Mouse (Mus musculus): Measurements from ENCODE around the gene 4930432M17Rik. TPM values are rescaled to one million over a fixed set of nuclear protein-coding genes. Genes with fewer than 3 reads are reported as not detected.

Gene 4930432M17Rik
- total and polyA plus RNA-seq, 3 experiments = not detected

DNA sequence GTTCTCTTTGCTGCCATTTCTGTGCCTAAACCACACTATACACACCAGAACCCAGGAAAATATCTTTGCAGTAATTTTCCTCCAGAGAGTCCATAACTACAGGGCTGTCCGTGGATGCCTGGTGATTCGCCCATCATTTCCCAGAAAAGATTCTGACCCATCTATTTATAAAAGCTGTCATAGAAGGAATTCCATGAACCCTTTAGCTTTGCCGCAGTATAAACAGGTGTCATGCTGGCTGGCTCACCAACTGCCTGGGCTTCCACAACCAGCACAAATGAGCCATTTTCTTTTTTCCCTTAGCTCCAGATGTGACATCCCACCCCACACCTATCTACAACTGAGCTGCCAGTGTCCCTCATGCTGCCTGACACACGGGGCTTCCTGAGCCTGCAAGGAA is 14.0 kb downstream of the 4930432M17Rik start:
- Histone ChIP-seq H3K9me3 (replicated peaks; ENCODE audit: low read length) (no peaks in the 10 kb centered on the region), H3K9ac (ENCODE audit: insufficient read depth, low read depth) (no peak overlapping the region), H3K4me1 (ENCODE audit: control insufficient read depth in 1 of 2, insufficient read depth in 2 of 2) (no peaks in the 10 kb centered on the region), H3K27me3 (replicated peaks) (no peaks in the 10 kb centered on the region), H3K79me2 (replicated peaks; ENCODE audit: control insufficient read depth, extremely low read depth, insufficient read depth, poor library complexity, severe bottlenecking) (no peaks in the 10 kb centered on the region), H3K27ac (ENCODE audit: insufficient read depth, low read depth) (no peak overlapping the region), H3K36me3 (replicated peaks in 1 of 2; ENCODE audit: control insufficient read depth in 1 of 2, insufficient read depth in 1 of 2, low read length in 1 of 2) (no peaks in the 10 kb centered on the region), H3K4me2 (ENCODE audit: insufficient read depth, low read depth, poor library complexity, severe bottlenecking) (no peak overlapping the region), H3K4me3 (replicated peaks in 1 of 3; ENCODE audit: low read depth in 2 of 3, low read length in 2 of 3, poor library complexity in 1 of 3) (no peak overlapping the region)
- DNase-seq (ENCODE audit: extremely low read depth) = no peak
- no peak for TF ChIP-seq SMC3 (IDR thresholded peaks at IDR 0.05; ENCODE audit: low read depth, low read length)
- TF ChIP-seq ZMIZ1 (IDR thresholded peaks at IDR 0.05; ENCODE audit: low read depth, low read length) = no peak
- no peak for TF ChIP-seq SIN3A (IDR thresholded peaks at IDR 0.05; ENCODE audit: low read length)
- TF ChIP-seq RAD21 (IDR thresholded peaks at IDR 0.05; ENCODE audit: low read depth, low read length) = no peak
- TF ChIP-seq MAFK (IDR thresholded peaks at IDR 0.05; ENCODE audit: insufficient replicate concordance, low read length) = no peak
- TF ChIP-seq MAZ (IDR thresholded peaks at IDR 0.05; ENCODE audit: low read depth, low read length) = no peak
- no peak for TF ChIP-seq UBTF (IDR thresholded peaks at IDR 0.05; ENCODE audit: low read depth, low read length)
- TF ChIP-seq HCFC1 (IDR thresholded peaks at IDR 0.05; ENCODE audit: low read depth, low read length) = no peak
- no peak for TF ChIP-seq IRF4 (IDR thresholded peaks at IDR 0.05; ENCODE audit: low read depth, low read length)
- no peak for TF ChIP-seq JUN (IDR thresholded peaks at IDR 0.05; ENCODE audit: insufficient read depth, low read depth, low read length)
- TF ChIP-seq E2F4 (IDR thresholded peaks at IDR 0.05; ENCODE audit: insufficient replicate concordance, low read depth, low read length) = no peak
- TF ChIP-seq RCOR1 (conservative IDR thresholded peaks at IDR 0.05; ENCODE audit: low read depth, low read length) = no peak
- TF ChIP-seq ZKSCAN1 (IDR thresholded peaks at IDR 0.05; ENCODE audit: borderline replicate concordance, low read depth, low read length) = no peak
- no peak for TF ChIP-seq EP300 (IDR thresholded peaks at IDR 0.05; ENCODE audit: low read length)
- no peak for TF ChIP-seq ELF1 (IDR thresholded peaks at IDR 0.05; ENCODE audit: low read depth, low read length)
- no peak for TF ChIP-seq POLR2AphosphoS2 (IDR thresholded peaks at IDR 0.05; ENCODE audit: low read depth, low read length)
- TF ChIP-seq CHD1 (IDR thresholded peaks at IDR 0.05; ENCODE audit: low read depth, low read length) = no peak
- no peak for TF ChIP-seq NRF1 (IDR thresholded peaks at IDR 0.05; ENCODE audit: low read depth, low read length)
- no peak for TF ChIP-seq KAT2A (IDR thresholded peaks at IDR 0.05; ENCODE audit: insufficient replicate concordance, low read length)
- TF ChIP-seq MAX (IDR thresholded peaks at IDR 0.05; ENCODE audit: low read length) = no peak
- in situ Hi-C loops (cut with MboI; ENCODE audit: low pct_ligation_motif_present, low pct_unique_long_range_greater_than_20kb, low sequenced_read_pairs) (no loop called here), dilution Hi-C loops (cut with MboI; ENCODE audit: extremely low pct_ligation_motif_present, extremely low pct_unique_long_range_greater_than_20kb, low sequenced_read_pairs) (no loop called here)

DNA sequence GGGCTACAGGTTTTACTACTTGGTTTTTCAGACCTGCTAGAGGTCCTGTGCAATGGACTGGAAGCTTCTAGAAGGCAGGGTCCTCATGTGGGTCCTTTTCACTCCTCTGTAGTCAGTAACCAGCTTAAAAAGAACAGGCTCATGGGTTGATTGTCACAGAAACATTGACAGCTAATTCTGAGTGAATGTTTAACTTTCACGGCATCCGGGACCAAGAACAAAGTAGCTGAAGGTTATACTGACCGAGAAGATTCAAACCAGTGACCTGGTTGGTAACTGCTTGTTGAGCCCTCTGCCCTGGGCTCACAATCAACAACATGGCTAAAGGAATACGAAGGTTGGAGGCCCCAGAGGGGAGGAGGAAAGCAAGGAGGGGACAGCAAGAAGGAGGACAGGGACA is 14.4 kb downstream of the 4930432M17Rik start:
- H3K79me2 ChIP-seq (replicated peaks; ENCODE audit: control insufficient read depth, extremely low read depth, insufficient read depth, poor library complexity, severe bottlenecking) = no peaks in the 10 kb centered on the region
- H3K9ac ChIP-seq (ENCODE audit: insufficient read depth, low read depth) = no peak overlapping the region
- no peaks in the 10 kb centered on the region for H3K36me3 ChIP-seq (replicated peaks in 1 of 2; ENCODE audit: control insufficient read depth in 1 of 2, insufficient read depth in 1 of 2, low read length in 1 of 2)
- H3K4me2 ChIP-seq (ENCODE audit: insufficient read depth, low read depth, poor library complexity, severe bottlenecking) = no peak overlapping the region
- no peaks in the 10 kb centered on the region for H3K9me3 ChIP-seq (replicated peaks; ENCODE audit: low read length)
- no peaks in the 10 kb centered on the region for H3K4me1 ChIP-seq (ENCODE audit: control insufficient read depth in 1 of 2, insufficient read depth in 2 of 2)
- no peak overlapping the region for H3K4me3 ChIP-seq (replicated peaks in 1 of 3; ENCODE audit: low read depth in 2 of 3, low read length in 2 of 3, poor library complexity in 1 of 3)
- in situ Hi-C loops (cut with MboI; ENCODE audit: low pct_ligation_motif_present, low pct_unique_long_range_greater_than_20kb, low sequenced_read_pairs) = no loop called here
- no peak overlapping the region for H3K27ac ChIP-seq (ENCODE audit: insufficient read depth, low read depth)
- no peaks in the 10 kb centered on the region for H3K27me3 ChIP-seq (replicated peaks)
- dilution Hi-C loops (cut with MboI; ENCODE audit: extremely low pct_ligation_motif_present, extremely low pct_unique_long_range_greater_than_20kb, low sequenced_read_pairs) = no loop called here
- TF ChIP-seq ETS1 (conservative IDR thresholded peaks at IDR 0.05; ENCODE audit: low read depth, low read length) = no peak
- TF ChIP-seq ELF1 (IDR thresholded peaks at IDR 0.05; ENCODE audit: low read depth, low read length) = no peak
- TF ChIP-seq UBTF (IDR thresholded peaks at IDR 0.05; ENCODE audit: low read depth, low read length) = no peak
- TF ChIP-seq PAX5 (IDR thresholded peaks at IDR 0.05; ENCODE audit: low read length) = no peak
- no peak for TF ChIP-seq MXI1 (IDR thresholded peaks at IDR 0.05; ENCODE audit: low read depth, low read length)
- no peak for TF ChIP-seq KAT2A (IDR thresholded peaks at IDR 0.05; ENCODE audit: insufficient replicate concordance, low read length)
- no peak for TF ChIP-seq MYC (IDR thresholded peaks at IDR 0.05; ENCODE audit: low read depth, low read length)
- no peak for TF ChIP-seq POLR2AphosphoS2 (IDR thresholded peaks at IDR 0.05; ENCODE audit: low read depth, low read length)
- no peak for TF ChIP-seq BHLHE40 (IDR thresholded peaks at IDR 0.05; ENCODE audit: low read depth, low read length)
- no peak for TF ChIP-seq NELFE (IDR thresholded peaks at IDR 0.05; ENCODE audit: low read depth, low read length)
- DNase-seq (ENCODE audit: extremely low read depth) = no peak

Data from CH12.LX (cell line).